Mouse (Mus musculus): ENCODE measurements around the gene Nt5c2.

- TF ChIP-seq CTCF (IDR thresholded peaks at IDR 0.05) (no peak), EP300 (IDR thresholded peaks at IDR 0.05) (peak; percentile 71)
Measured at GRCm38 (mm10) chr19:46987646-46988045, 27.3 kb downstream of the Nt5c2 start.

Data from lung, postnatal 0 days (tissue).